Mouse (Mus musculus) monocyte, adult 5-6 weeks (primary cell): Measurements from ENCODE around the gene Hcrtr1. TPM values are rescaled to one million over a fixed set of nuclear protein-coding genes. Genes with fewer than 3 reads are reported as not detected.

ENCODE experiments used
- ATAC-seq: fragments of 153-309, 156-312 bp; replicated peaks from 2 replicates; pipeline ENCODE4 v1.8.0; 2017; ENCODE audit warnings: mild to moderate bottlenecking; ENCODE audit not compliant: low TSS enrichment, insufficient number of reproducible peaks, severe bottlenecking, poor library complexity, low FRiP score
- total RNA-seq: library from RNA; stranded (forward); fragments of 200-1000, 200-491, 200-594 nt; gene quantifications from 3 replicates; pipeline ENCODE4 v1.2.3, GENCODE M21; 2017

The Hcrtr1 gene
- total RNA-seq, 1 experiment from 2014 or later = not detected

DNA sequence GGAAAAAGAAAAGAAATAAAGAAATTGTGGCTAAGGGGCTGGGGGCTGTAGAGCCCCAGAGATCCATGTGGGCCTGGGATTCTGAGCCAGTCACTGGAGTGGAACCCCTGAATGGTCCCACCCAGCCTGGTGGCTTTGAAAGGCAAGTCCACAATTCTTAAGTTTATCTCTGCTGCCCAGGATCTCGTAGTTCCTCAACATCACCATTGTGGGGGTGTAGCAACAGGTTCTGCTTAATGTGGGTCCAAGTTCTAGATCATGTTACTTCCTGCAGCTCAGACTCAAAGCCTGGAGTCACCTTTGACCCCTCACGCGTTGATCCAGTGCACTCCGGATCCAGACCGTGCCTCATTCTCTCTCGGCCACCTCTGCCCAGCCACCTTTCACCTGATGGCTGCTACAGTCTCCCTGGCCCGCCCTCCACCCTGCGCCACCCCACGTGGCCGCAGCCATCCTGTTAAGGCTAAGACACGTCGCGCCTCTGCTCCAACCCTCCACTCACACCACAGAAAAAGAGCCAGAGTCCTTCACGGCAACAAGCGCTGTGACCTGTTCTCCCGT lies 30.3 kb upstream of the Hcrtr1 start:
- no peak for ATAC-seq

DNA sequence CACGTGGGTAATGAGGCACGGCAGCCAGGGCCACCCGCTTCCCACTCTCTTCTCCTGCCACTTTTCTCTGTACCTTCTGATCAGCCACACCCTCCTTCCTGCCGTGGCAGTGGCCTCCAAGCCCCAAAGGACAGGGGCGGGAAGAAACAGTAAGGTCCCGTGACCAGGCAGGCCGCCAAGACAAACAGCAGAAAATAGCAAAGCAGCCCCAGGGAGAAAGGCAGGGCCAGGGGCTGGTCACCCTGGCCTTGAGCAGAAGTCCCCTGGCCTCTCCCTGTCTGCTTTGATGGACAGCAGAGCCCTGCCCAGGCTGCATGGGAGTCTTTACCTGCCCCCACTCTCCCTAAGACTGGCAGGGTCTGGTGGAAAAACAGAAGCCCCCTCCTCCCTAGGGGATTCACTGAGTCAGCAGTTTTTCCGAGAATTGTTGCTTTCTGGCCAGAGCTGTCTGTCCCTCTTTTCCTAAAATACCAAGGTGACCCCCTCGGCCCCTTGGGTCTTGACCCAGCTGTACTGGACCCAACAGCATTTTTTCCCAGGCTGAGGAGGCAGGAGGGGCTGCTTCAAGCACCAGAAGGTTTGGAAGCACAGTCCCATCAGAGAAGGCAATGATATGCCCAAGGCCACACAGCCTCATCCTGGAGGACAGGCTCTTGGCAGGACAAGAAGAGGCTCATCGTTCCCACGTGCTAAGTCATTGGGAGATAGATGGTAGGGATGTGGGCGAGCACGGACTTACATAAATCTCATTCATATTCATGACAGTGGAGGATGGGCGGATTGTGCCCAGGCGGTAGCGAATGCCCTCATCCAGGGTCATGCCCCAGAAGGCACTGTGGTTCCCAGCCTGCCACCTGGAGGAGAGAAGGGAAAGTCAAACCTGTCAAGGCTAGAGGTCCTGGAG lies 29.4 kb upstream of the Hcrtr1 start:
- no peak for ATAC-seq

DNA sequence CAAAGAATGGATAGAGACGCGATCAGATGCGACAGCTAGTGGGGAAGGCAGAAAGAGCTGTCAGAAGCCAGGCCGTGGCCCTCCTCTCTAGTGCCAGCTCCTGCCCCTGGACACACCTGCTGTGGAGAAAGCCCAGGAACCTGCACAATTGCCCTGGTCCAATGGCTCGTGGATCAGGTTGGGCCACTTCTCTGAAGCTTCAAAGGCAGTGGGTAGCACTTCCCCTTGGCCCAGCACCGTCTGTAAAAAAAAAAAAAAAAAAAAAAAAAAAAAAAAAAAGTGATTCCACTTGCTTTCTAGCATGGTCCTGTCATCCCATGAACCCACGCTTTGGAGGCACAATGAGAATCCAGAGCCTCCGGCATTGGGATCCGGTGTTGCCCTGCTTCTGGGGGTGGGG lies 28.7 kb upstream of the Hcrtr1 start:
- ATAC-seq = no peak

DNA sequence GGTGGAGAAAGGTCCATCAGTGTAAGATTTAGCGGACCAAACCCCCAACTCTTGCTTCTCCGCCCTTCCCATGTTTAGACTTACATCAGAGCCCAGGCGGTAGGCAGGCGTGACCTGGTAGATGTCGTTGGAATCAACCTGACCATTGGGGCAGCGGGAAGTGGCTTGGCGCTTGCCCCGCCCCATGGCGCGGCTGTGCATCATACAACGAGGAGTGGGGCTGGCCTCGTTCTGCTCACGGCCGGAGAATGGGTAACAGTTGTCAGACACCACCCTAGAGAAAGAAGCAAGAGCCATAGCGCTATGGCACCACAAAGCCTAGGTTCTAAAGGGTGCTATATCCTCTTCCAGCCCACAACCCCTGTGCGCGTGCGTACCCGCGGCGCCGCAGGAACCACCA lies 28.2 kb upstream of the Hcrtr1 start:
- ATAC-seq = no peak

DNA sequence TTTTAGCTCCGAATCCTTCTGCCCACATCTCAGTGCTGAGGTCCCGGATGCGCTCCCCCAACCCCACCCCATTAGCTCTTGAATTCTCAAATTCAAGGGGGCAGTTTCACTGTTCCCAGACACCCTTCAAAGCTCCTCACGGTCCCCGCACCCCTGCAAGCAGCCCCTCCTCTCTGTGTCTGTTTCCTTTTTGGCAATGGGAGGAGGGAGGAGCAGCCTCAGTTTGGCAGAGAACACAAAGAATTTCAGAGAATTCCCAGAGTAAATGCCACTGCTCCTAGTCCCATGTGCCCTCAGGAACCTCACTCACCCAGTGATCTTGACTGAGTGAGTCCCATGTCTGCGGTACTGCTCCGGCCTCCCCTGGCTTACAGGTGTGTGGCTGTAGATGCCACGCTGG lies 27.4 kb upstream of the Hcrtr1 start:
- no peak for ATAC-seq

DNA sequence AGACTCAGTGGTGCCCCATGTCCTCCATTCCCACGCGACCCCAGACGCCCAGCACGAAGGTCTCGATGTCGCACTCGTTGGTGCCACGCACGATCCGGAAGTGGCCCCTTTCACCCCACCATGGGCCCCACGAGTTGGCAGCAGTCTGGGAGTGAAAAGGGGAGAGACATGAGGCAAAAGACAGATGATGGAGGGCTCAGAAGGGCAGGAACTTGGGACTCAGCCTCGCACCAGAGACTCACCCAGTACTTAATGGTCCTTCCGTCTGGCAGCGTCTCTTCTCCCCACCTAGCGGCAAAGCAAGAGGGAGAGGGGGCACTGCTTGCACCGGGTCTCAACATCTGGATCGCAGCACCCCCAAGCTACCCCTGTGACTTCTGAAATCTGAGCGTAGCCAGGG lies 26.9 kb upstream of the Hcrtr1 start:
- ATAC-seq = no peak

DNA sequence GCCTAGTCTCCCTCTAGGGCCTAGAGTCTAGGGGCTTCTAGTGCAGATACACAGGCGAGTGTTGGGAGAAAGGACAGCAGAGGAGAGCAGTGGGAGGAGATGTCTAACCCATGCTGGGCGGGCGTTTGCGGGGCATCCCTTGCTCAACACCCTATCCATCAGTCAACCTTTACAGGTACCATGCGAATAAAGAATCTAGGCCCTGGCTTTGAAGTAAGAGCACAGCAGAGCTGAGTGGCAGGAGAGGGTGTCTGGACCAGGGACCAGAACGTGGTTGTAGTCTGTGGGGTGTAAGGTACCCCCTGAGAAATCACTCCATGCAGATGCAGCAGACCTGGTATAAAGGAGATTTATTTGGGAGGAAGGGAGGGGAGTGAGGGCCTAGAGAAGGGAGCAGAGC lies 25.0 kb upstream of the Hcrtr1 start:
- ATAC-seq = no peak

DNA sequence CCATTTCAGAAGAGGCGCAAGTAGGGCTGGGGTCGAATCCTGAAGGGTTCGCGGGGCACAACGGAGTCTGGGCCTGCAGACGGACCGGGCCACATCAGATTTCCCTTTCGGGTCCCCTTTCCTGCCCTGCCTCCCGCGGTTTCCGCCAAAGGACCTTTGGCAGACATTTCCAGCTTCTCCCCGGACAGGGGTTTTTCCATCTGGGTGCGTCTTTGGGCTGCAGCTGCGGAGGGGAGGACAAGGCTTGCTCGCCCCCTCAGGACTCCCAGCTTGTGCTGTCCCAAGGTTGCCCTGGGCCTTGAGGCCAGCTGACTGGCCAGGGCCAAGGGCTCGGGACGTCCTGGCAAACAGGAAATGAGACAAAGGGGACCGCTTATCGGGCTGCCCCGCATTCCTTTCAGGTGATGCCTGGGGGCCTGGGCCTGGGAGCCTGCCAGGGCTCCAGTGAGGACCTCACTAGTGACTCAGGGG lies 24.3 kb upstream of the Hcrtr1 start:
- ATAC-seq = no peak

DNA sequence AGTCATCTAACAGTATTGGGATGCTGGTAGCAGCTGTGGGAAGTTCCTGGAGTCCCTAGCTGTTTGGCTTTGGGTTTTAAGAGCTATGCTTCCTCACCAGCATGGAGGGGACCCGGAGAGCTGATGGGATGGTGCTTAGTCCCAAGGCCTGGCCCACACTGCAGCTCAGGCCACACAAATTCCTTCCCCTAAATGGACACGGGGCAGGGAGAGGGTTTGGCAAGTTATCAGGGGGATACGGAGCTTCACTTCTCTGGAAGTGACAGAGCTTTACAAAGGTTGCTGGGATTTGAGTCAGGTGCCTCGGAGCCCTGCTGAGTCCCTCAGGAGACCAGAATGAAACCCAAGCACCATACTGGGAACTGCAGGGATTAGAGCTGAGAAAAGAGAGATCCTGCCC lies 22.2 kb upstream of the Hcrtr1 start:
- no peak for ATAC-seq

DNA sequence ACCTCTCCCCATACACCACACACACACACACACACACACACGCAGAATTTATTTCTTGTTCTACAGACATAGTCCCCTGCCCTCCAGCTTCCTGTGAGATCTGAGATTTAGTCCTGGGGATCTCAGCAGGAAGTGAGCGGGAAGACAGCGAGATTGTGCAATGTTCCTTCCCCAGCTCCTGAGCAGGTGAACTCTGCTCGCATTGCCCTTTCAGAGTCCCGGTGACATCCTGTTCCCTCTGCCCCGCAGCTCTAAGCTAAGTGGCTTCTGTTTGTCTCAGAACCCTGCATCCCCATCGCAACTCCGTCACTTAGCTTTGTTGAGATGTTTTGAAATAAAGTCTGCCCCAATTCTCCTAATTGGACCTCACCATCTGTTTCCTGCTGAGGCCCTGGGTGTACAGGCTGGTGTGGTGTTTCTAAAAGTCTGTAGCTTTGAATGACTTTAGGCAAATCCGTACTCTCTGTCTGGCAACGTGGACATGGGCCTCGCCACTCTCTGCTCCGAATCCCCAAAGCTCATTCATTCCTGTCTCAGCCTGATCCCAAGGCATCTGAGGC lies 17.7 kb upstream of the Hcrtr1 start:
- ATAC-seq = no peak

DNA sequence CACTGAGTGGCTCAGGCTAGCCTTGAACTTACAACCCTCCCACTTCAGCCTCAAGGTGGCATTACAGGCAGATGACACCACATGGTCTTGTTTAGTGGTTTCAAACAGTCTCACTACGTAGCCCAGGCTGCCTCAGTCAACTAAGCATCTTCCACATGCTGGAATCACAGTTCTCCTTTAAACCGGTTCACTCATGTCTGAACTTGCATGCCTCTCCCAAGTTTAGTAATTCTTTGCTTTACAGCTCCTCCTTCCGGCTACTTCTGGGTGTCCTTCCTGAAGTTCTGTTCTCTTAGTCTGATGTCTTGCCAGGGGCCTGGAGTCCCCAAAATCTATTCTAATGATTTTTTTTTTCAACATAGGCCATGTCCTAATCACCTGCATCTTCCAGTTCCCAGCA lies 15.1 kb upstream of the Hcrtr1 start:
- ATAC-seq = no peak

DNA sequence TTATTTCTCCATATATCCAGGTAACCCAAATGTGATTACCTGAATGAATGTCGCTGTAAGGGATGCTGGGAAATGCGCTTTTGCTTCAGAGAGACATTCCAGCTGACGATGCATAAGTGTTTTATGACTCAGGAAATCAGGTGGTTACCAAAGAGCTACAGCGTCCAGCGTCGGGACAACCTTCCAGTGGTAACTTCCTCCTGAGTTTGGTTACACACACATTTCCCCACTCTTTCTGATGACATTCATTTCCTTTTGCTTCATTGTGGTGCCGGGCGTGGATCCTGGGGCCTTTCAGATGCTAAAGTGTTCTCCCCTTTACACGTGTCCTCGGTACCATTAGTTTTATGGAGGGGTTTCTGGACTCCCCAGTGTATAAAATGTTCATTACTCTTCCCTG lies 9.2 kb upstream of the Hcrtr1 start:
- ATAC-seq = no peak

DNA sequence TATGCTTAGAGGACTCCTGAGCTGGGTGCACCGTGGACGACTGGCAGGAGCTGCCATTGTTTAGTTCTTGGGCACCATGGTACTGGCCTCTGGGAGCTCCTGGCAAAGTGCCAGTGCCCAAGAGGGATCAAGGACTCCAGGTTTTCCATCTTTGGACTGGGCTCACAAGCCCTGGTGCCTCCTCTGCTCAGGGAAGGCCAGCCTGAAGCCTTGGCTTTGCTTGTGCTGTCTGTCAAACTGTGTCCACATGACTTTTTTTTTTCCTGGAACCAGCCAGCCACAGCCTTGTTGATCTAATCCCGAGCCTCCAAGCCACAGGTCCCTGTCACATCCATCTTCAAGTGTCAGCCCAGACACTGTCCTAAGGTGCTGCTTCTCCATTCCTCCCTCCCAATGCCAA lies 2.6 kb upstream of the Hcrtr1 start:
- ATAC-seq = no peak

DNA sequence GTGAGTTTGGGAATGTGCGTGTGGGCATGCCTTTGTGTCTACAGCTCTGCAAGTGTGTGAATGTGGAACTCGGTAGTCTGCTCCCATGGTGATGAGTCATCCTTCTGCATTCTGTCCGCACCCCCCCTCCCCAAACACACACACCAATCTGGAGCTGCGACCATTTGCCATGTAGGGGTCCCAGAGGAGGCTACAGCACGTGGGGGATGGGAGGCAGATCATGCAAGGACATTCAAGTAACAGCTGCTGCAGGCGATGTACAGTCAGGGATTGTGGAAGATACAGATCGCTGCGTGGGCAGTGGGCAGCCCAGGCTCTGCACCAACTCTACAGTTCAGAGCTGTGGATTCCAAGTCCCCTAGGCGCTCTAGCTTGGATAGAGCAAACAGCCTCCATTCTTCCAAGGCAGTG lies 1.8 kb upstream of the Hcrtr1 start:
- no peak for ATAC-seq

DNA sequence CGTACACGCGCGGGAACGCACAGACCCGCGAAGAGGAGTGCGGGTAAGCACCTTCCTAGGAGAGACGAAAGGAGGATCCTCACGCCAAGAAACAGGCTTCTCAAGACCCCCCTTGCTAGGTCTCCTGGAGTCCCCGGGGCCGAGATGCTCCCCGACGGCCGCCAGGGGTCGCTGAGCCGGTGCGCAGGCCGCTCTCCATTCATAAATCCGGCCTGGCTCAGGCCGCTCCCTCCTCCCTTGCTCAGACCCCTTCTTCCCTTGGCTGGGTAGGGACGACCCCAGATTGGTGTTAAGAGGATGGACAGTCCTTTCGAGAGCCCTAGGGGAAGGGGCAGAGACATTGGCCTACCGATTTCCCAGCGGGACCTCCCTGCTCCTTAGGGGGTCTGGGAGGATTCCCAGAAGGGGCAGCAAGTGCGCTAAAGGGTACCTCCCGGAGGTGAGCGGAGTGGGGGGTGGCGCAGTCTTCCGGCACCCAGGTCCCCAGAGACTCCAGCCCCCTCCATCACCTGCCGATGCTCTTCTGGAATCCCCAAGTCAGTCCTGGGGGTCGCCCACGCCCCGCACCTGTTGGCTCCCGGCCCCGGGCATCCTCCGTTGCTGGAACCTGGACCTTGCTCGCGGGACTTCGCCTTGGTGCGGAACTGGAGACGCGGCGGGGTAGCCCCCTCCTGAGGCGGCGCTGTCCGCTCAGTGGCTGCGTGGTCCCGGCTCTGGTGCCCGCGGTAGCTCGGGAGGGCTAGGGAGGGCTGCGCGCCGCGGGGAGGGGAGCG lies 532 bp downstream of the Hcrtr1 start:
- ATAC-seq = no peak

DNA sequence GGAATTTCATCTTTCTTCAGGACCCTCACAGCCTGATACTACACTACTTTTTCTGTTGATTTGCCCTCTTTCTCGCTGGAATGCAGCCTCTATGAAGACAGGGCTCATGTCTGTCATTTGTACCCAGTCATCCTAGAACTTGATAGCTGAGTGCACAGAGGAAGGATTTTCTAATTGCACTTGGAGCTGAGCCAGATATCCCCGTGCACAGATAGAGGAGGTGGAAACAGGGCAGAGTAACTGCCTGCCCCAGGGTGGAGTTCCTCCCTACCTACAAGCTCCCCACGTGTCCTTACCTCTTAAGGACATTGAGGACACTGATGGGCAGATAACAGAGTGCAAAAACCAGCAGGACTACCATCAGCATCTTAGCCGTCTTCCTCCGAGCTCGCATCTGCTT lies 5.8 kb downstream of the Hcrtr1 start:
- ATAC-seq = no peak

DNA sequence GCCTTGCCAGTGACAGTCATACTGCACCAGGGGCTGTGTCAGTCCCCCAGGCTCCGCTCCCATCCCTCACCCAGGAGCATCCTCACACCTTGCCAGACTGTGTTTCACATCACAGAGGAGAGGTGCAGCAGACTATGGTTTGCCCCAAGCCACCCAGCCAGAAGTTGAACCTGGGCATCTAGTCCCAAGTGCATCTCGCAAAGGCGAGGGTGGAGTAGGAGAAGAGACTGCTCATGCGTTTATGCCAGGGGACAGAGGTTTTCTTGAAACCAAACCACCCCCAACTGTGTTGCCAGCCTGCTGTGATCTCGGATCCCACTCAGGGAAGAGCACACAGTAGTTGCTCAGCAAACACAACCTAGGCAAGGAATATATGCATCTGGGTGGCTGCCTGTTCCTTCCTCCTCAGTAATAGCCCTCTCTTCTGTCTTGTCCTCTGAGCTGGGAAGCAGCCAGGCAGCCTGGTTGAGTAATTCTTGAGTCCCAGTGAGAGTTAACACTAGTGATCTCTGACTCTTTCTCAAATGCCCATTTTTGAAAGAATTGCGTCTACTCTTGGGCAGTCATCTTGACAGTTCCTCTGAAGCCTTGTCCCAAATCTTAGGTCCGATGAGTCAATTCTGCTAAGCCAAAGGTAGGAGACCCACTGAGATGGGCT lies 7.6 kb downstream of the Hcrtr1 start:
- ATAC-seq = no peak

DNA sequence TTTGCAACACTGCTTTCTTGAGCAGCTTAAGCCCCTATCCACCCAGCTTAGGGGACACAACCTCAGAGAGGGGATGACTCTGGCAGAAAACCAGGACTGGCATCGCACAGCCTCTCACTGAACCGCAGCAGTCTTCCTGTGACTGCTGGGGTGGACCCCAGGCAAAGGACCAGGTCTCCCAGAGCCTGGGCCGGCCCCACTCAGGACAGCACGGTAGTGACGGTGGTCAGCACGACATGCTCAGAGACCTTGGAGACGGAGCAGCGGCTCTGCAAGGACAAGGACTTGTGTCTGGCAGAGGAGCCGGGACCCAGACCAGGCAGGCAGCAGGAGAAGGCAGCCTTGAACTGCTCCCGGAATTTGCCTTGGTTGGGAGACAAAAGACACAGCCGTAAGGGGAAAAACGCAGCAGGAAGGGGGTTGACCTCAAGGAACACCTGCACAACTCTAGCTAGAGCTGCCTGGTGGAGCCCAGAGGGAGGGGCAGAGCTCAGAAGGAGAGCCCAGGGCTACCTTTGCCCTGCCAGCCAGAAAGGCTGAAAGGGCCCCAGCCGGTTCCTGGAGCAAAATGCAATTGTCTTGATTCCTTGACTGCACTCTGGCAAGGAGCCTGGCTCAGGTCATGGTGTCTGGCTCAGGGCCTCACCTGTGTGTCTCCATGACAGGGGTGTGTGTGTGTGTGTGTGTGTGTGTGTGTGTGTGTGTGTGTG lies 8.4 kb downstream of the Hcrtr1 start:
- ATAC-seq = no peak
